Mouse (Mus musculus) spleen, adult 18-20 months (tissue): ENCODE measurements around the gene Dnmt1.
A peak's percentile ranks its signal among the peaks of the same experiment; 100 is the strongest.

Experiments
- DNase-seq, 2 experiments: peaks; one replicate each; pipeline ENCODE4 v3.0.0; 2022; ENCODE audit warnings: mixed read lengths in 2 of 2

Dnmt1 gene

DNA sequence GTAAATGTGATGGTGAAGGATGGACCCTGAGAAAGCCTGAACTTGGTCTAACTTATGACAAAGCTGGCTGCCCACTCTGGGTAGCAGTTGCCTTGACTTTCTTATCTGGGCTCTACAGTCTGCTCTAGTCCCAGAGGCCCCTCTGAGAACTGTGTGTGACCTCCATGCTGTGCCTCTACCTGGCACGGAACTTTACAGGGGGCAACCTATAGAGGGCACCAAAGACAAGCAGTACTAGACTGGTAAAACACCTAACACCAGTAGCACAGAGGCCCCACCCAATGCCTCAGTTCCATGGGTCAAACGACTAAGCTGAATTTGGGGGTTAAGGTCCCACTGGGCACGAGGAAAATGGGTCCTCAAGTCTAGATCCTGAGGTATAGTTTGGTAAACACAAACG lies 43.5 kb downstream of the Dnmt1 start:
- peak in 1 of 2 experiments; percentile 16 for DNase-seq

DNA sequence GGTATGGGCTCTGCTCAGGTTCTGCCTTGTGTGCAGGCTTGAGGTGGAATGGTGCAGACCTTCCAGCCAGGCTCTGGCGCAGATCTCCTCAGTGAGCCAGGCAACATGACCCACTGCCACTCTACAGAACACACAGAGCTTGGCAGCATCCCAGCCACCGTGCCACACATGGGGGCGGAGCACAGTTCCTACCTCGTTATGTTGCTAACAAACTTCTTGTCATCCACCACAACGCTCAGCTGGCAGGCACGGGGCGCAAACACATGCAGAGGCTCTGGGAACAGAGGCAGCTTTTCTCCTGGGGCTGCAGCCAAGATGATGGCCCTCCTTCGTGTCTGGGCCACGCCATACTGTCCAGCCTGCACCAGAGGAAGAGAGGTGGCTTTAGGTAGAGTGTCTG lies 49.7 kb downstream of the Dnmt1 start:
- DNase-seq: no peak

DNA sequence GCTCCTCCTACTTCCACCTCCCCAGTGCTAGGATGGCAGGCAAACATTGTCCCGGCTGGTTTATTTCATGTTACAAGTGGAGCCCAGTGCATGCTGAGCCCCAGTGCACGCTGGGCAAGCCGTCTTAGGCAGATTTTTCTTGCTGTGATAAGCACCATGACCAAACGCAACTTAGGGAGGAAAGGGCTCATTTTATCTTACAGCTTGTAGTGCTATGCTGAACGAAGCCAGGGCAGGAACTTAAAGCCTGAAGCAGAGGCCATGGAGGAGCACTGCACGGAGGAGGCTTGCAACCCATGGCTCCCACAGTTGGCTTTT lies 57.6 kb downstream of the Dnmt1 start:
- DNase-seq: no peak

DNA sequence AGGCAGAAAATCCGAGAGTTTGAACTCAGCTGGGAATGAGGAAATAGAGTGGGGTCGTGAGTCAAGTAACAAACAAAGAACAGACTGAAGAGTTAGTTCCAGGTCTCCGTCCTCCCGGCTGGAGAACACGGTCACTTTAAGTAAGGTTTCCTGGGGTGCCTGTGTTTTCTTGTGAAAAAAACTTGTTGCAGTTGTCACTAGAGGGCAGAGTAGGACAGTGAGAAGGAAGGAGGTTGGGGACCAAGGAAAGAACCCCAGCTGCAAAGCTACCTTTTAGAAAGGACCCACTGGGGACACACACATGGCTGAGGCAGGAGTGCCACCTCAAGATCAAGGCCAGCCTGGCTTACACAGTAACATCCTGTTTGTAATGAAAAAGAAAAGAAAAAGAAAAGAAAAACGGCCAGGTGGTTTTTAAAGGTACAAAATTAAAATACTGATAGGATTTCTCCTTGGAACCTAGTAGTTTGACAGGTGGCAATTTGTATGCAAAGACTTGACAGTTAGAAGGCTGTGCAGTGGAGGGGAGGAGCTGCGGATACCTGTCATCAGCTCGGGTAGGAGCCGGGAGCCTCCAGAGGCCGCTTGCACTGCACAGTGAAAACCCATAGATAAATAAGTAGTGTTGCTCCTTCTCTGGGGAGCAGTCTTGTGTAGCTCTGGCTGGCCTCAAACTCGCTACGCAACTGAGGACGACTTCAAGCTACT lies 58.1 kb downstream of the Dnmt1 start:
- DNase-seq: peak in 1 of 2 experiments; percentile 31

DNA sequence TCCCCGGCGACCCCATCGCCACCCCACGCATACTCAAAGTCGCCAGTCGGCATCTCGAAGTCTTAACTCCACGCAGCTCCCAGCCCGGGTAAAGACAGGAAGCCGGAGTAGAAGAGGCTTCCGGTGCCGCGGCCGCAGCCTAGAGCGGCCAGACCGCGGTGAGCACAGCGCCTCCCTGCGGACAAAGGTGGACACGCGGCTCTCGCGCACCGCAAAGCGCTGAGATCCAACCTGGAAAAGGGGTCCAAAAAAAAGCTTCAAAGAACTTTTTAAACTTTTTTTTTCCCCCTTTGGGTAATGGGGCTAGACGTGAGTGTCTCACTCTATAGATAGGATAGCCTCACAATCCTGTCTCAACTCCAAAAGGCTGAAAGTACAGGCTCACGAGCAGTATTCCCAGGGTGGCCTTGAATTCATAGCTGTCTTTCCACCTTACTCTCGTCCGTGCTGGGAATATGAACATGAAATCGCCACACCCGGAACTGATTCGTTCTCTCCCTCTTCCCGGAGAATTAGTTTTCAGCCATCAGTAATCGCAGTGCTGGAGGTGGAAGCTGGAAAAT lies 61.1 kb downstream of the Dnmt1 start, which contains the start of gene Eif3g:
Gene Eif3g (minus strand): TSS at position 113 of the 563 bp plus-strand sequence.
- DNase-seq: peak; percentile 71 to 86

DNA sequence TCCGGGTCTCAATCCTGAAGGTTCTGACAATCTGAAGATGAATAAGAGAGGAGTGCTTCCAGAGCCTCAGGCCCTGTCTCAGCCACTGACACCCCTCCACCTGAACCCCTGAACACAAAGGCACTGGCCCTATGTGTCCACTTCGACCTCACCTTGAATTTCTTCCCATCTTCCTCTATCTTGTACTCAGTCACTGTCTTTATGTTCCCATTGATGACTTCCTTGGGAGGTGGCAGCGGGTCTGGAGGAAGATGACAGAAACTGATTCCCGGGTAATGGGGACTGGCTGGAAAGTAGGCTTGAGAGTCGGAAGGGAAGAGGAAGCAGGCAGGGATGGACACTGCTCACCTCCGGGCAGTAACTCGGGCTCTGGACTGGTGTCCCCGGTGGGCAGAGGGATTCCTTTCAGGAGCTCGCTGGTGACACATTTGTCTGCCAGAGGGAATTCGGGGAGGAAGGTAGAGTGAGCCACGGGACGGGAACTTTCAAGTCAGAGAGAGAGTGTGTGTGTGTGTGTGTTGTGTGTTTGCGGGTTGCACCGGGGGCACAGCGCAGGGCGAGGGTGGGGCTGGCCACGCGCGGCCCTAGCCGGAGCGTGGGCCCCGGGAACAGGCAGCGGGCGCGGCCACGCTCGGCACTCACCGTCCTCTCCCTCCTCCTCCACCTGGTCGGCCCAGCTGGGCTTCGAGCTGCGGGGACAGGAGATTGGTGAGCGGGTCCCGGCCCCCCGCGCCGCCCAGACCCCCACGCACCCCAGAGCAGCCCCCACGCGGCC lies 61.8 kb downstream of the Dnmt1 start:
- no peak for DNase-seq

DNA sequence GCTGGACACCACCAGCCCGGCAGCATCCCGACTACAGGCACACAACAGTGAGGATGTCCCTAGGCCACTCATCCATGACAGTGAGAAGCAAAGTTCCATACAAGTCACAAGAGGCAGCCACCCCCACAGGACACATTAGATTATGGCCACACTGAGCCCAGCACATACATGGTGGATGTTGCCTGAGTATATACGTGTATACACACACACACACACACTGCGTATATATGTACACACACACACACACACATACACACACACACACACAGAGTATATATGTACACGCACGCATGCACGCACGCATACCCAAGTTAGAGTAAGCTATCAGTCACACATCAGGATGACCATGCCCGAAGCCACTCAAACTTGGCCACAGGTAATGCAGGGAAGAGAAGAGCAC lies 64.3 kb downstream of the Dnmt1 start:
- no peak for DNase-seq

DNA sequence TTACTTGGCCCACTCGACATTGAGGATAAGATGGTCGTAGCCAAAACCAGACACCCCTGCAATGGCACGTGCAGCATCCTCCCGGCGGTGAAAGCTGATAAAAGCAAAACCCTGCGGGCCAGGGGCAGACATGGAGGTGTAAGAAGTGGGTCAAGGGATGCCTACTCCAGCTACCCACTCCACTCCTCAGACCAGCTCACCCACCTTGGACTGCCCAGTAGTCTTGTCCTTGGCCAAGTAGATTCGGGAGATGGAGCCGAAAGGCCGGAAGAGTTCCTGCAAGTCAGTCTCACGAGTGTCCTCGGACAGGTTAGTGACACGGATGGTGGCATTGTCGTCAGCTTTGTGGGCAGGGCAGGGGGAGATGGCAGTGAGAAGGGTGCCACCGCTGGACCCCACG lies 65.1 kb downstream of the Dnmt1 start:
- no peak for DNase-seq

DNA sequence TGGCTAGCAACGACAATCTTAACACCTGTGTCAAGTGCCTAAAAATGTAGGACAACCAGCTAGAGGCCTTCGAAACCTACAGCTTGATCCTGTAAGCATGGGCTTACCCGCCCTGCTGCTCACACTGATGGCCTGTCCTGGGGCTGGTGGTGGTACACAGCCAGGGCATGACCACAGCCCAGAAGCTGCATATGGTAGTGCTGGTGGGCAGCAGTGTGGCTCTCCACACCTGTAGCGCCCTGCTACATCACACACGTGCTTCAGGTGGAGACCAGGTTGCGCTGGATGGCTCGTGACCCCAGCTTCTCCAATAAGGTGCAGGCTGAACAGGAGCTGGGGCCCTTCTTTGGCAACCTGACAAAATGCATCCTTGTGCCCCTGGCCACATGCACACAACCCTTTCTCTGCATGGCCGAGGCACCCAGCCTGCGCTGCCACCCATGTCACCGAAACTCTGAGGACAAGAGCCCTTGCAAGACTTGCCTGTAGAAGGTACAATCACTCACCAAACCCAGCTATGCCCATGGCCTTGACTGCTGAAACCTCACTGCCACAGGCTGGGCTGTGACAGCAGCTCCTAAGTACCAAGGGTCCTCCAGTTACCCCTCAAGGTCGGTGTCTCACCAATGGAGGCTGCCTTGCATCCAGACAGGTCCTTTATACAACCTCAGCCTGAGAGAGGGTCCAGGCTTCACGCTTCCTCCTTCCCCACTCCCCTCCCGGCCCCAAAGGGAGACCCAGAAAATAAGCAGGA lies 65.9 kb downstream of the Dnmt1 start:
- no peak for DNase-seq

DNA sequence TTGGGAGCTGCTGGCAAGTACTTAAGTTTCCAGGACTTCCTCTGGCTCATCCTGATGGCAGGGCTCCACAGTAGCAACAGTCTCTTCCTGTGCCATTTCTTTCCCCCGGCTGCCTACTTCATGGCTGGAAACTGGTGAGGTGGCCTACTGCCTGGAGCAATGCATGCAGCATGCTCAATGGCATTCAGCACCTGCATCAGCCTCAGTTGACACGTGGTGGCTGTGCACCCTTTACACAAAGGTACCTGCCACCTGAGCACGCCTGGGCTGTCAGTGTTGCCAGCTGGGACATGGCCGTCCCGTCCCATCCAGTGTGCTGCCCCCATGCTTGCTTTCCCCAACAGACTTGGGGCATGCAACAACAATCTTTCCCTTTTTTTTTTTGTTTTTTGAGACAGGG lies 66.6 kb downstream of the Dnmt1 start:
- DNase-seq: no peak

DNA sequence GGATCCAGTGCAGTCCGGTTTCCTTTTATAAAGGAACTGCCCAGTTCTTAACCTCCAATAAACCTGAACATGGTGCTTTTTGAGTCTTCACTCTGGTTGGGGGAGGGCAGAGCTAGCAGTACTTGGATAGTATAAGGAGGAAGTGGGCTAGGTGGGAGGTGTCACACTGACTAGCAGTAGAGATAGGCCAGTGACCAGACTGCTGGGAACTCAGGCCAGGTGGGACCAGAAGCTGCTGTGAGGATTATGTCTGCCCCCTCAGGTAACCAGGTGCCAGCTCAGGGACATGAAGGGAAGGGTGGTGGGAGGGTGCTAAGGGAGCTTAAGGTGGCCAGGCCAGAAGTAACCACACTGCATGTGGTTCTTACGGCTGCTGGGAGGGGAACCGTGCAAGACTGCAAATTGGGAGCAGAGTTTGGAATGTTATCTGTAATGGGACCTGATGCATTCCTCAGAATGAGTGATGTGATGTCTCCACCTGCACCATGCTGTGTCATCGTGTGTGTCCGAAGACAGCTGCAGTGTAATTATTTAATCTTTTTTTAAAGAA lies 67.5 kb downstream of the Dnmt1 start:
- DNase-seq: no peak

DNA sequence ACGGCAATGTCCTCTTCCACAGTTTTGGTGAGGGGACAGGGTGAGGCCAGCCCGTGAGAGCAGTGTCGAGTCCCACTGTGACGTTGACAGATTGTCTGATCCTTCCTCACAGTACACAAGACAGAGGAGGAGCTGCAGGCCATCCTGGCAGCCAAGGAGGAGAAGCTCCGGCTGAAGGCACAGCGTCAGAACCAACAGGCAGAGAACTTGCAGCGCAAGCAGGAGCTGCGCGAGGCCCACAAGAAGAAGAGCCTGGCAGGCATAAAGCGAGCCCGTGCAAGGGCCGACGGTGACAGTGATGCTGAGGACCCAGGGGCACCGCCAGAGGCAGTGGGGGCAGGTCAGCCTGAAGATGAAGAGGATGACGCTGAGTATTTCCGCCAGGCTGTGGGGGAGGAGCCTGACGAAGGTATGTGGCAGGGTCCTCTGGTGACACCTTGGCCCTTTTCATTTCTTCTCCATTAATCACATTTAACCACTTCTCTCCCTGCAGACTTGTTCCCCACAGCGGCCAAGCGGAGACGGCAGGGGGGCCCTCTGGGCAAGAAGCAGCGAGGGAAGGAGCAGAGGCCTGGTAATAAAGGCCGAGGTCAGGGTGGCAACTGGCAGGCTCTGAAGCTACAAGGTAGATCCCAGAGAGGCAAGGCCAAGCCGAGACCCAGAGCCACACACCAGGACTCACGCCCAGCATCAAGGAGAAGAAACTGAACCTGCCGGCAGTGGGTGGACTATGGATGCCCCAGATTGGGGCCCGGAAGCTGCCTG lies 68.2 kb downstream of the Dnmt1 start:
- no peak for DNase-seq

DNA sequence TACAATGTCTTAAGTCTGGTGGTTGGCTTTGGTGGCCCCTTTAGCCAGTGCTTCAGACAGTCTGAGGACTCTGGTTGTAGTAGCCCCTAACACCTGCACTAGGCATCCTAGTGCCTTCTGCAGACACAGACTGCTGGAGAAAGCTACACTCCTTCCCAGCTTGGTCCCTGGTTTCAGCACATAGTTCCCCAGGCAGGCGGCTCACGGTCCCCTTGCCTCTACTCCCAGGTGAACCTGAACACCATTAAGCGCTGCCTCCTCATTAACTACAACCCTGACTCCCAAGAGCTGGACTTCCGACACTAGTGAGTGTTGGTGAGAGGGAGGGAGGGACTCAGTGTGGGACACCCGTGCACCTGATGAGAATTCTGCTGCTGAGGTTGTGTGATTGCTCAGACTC lies 69.3 kb downstream of the Dnmt1 start:
- DNase-seq: no peak

DNA sequence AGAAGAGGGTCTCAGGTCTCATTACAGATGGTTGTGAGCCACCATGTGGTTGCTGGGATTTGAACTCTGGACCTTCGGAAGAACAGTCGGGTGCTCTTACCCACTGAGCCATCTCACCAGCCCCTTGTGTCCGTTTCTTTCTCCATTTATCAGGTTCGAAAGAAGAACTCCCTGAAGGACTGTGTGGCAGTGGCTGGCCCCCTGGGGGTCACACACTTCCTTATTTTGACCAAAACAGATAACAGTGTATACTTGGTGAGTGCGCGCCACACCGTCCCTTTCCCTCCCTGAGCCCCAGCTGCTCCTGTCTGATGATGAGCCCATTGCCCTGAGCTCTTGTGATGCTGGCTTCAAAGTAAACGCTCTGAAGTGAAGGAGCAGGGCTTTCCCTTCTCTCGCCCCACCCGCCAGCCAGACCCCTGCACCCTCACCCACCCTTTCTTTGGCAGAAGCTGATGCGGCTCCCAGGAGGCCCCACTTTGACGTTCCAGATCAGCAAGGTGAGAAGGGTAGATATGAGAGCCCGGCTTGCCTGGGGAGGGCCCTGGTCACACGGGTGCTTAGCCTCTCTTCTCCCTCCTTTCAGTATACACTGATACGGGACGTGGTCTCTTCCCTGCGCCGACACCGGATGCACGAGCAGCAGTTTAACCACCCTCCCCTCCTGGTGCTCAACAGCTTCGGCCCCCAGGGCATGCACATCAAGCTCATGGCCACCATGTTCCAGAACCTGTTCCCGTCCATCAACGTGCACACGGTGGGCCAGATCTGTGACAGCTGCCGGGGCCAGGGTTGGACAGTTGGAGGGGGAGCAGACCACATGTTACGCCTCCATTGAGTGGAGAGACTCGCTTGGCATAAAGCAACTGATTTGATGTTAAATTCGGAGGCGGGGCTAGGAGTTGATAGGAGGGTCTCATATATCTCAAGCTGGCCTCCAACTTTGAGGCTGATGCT lies 70.2 kb downstream of the Dnmt1 start:
- peak in 1 of 2 experiments; percentile 38 for DNase-seq

DNA sequence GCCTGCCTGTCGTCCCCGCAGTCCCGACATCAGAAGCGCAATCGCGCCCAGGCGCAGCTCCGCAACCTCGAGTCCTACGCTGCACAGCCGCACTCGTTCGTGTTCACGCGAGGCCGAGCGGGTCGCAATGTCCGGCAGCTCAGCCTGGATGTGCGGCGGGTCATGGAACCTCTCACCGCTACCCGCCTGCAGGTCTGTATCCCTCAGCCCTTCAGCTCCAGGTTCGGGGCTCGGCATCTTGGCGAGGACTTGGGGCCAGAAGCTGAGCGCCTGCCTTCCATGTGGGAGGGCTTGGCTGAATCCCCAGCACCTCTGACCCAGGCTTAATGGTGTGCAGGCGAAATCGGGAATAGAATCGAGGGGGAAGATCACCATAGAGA lies 71.3 kb downstream of the Dnmt1 start:
- DNase-seq: no peak

DNA sequence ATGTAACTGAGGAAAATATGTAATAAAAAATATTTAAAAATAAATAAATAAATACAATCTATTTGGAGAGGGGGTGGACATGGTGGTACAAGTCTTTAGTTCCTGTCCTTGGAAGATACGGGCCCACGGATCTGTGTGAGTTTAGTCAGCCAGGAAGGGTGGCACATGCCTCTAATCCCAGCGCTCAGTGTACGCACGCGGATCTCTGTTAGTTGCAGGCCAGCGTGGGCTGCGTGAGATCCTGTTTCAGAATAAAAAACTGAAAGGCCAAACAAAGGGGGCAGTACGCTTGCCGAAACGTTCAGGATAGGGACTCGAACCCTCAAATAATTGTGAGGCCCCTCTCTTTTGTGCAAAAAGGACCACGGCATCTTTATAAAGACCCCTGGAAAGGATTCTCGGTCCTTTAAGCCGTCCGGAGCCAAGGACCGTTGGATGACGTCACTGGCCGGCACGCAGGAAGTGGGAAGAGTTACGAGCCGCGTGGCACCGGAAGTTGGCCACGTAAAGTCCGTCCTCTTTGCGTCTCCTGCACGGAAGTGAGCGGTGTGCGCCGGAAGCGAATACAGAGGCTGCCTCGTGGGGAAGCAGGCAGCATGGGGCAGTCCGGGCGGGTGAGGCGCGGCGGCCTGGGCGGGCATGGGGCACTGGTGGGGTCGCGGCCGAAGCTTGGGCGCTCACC lies 71.8 kb downstream of the Dnmt1 start, which contains the start of gene Ppan:
Gene Ppan (plus strand): TSS at position 472 of the 682 bp plus-strand sequence.
- DNase-seq: peak; percentile 89 to 90

DNA sequence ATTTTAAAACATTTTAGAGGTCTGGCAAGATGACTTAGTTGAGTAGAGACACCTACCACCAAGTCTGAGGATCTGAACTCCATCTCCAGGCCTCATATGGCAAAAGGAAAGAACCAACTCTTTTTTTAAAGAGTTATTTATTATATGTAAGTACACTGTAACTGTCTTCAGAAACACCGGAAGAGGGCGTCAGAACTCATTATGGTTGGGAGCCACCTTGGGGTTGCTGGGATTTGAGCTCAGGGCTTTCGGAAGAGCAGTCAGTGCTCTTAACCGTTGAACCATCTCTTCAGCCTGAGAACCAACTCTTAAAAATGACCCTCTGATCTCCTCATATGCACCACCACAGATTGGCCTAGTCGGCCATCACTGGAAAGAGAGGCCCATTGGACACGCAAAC lies 72.5 kb downstream of the Dnmt1 start:
- DNase-seq: no peak

DNA sequence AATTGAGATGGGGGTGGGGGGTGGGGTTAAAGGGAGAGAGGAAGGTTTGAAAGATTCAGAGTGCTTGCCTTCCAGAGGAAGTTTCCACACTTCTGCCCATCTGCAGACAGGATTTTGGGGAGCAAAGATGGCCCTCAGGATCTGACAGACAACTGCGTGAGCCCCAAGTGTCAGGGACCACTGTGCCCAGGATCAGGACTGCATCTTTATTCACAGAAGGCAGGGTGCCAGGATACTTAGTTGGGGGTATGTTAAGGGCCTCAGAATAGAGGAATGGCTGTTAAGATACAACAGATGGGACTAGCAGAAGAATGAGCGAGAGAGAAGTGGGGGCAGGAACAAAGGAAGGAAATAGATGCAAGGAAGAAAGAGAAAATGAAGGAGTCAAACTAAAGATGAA lies 73.1 kb downstream of the Dnmt1 start:
- no peak for DNase-seq

DNA sequence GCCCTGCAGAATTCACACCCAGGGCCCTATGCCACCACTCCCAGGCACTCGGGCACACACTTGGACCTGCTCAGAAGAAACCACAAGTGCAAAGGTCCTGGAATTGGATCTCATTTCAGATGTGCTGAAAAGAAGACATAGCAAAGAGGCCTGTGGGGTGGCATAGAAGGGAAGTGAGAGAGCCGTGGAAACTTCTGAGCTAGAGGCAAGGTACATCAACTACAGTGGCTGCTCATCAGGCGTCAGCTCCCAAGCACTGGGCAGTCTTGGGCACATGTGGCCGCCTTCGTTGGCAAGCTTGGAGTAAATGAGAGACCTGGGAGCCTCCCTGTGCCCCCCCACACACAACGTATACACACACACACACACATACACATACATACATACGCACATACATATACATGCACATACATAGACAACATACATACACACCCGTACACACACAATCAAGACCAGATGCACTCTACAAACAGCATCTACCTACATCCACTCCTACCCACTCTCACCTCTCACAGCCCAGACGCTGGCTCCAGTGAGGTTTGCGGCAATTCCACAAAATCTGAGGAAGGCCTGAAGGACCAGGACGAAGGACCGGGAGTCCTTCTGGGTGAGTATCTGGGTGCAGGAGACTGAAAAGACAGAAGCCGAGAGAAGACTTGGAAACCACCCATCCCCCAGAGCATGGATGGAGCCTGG lies 80.4 kb downstream of the Dnmt1 start, which contains the start of gene Angptl6:
Gene Angptl6 (minus strand): TSS at position 631 of the 696 bp plus-strand sequence.
- no peak for DNase-seq

DNA sequence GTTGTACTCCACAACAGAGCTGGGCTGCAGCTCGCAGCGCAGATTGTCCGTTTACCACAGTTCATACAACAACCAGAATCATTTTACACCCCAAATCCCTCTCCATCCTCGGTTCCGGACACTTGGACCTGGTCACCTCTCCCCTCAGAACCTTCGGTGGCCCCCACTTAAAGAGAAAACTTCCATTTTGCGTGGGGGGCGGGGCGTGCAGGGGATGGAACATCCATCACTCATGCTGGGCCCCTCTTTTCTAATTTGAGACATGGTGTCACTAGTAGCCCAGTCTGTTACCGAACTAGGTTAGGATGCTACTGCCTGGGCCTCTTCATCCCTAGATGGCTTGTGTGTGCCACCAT lies 81.0 kb downstream of the Dnmt1 start:
- peak; percentile 42 to 46 for DNase-seq
